Mouse (Mus musculus) forebrain, embryonic 10.5 days (tissue): Measurements from ENCODE around the gene Cenpm. TPM values are rescaled to one million over a fixed set of nuclear protein-coding genes. Genes with fewer than 3 reads are reported as not detected.

Experiments
- DNase-seq: peaks from one replicate; pipeline ENCODE4 v3.0.0-alpha.2; 2017; ENCODE audit warnings: low spot score; ENCODE audit errors: extremely low spot score
- H3K27ac ChIP-seq: fragments of 300-500 bp; sonication (generic); 2 replicates; pipeline ENCODE4 v1.5.1; 2016; ENCODE audit warnings: mild to moderate bottlenecking
- H3K27me3 ChIP-seq: fragments of 300-500 bp; sonication (generic); 2 replicates; pipeline ENCODE4 v1.6.1; 2016; ENCODE audit warnings: mild to moderate bottlenecking; ENCODE audit not compliant: poor library complexity, severe bottlenecking
- H3K36me3 ChIP-seq: fragments of 300-500 bp; sonication (generic); replicated peaks from 2 replicates; pipeline ENCODE4 v1.6.1; 2016; ENCODE audit warnings: mild to moderate bottlenecking, moderate library complexity
- H3K4me1 ChIP-seq: fragments of 300-500 bp; sonication (generic); 2 replicates; pipeline ENCODE4 v1.6.1; 2016
- H3K4me3 ChIP-seq: fragments of 300-500 bp; sonication (generic); 2 replicates; pipeline ENCODE4 v1.5.1; 2016; ENCODE audit warnings: mild to moderate bottlenecking, moderate library complexity
- H3K9me3 ChIP-seq: fragments of 300-500 bp; sonication (generic); 2 replicates; pipeline ENCODE4 v1.6.1; 2016; ENCODE audit warnings: mild to moderate bottlenecking, moderate library complexity
- WGBS: fragments of 180-500 bp; shearing (Covaris S2); methylation state at CpG from one replicate; pipeline ENCODE4 v1.1.7; 2016; 5-methylcytosine and 5-hydroxymethylcytosine counted together
- polyA plus RNA-seq: library from polyadenylated mRNA; unstranded; fragments of >200 nt; fragmentation: Nextera tagmentation; extraction: Ambion mirVana; gene quantifications from 2 replicates; pipeline ENCODE4 v1.2.1, GENCODE M21; 2016

Cenpm gene
- polyA plus RNA-seq, 1 experiment from 2014 or later = 97.3 TPM

DNA sequence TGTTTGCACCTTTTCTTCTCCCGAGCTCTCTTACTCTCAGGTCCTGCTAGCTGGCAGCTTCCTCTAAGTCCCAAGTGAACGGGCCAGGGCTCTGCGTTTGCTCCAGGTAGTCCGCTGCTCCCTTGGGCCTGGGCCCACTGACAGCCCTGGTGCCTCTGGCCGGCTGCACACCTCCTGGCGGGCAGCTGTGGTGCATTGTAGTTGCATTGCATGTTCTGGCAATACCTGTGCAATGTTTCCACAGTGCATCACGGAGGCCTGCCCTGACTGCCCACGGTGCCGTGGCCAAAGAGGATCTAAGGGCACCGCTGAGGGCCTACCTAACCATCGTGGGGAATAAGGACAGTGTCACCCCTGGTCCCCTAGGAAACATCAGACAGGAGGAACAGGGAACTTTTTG, 46.6 kb downstream of the Cenpm start:
- WGBS = 93% methylated on average over 11 of the region's 11 CpGs
- Histone ChIP-seq H3K27me3 (no peaks in the 10 kb centered on the region), H3K27ac (no peak overlapping the region), H3K4me3 (no peak overlapping the region), H3K36me3 (peaks cover 99% of the 10 kb centered on the region), H3K9me3 (no peaks in the 10 kb centered on the region), H3K4me1 (0 out of 2 replicates have a peak, but pooled peaks cover under 1% of the 10 kb centered on the region)
- no peak for DNase-seq

DNA sequence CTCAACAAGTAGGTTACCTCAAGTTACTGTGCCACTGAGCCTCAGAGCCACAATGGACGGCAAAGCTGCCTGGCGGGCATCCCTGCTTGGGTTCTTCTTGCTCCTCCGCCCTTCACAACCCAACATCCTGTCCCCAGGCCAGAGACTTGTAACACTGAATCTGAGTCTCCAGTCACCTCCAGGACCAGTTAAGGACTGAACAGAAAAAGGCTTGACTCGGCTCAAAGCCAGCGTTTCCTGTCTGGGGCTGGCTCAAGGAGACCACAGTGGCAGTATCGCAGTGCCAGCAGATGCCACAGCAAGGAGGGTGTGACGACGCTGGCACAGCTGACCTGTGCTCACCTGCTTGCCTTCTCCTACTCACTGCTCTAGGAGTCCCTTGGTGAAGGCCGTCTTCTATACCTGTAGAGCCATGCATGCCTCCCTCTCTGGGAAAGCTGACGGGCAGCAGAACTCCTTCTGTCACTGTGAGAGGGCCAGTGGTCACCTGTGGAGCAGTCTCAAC, 47.2 kb downstream of the Cenpm start:
- H3K4me3 ChIP-seq = no peak overlapping the region
- no peak for DNase-seq
- 93% methylated on average over 10 of the region's 10 CpGs for WGBS
- H3K27ac ChIP-seq = no peak overlapping the region
- H3K27me3 ChIP-seq = no peaks in the 10 kb centered on the region
- H3K4me1 ChIP-seq = no peaks in the 10 kb centered on the region
- H3K36me3 ChIP-seq = peaks cover 99% of the 10 kb centered on the region
- no peaks in the 10 kb centered on the region for H3K9me3 ChIP-seq

GRCm38 (mm10) chr15:82196300-82196699, 48.2 kb downstream of the Cenpm start:
- DNase-seq = no peak
- no peaks in the 10 kb centered on the region for H3K9me3 ChIP-seq
- no peak overlapping the region for H3K4me3 ChIP-seq
- WGBS = 94% methylated on average over 12 of the region's 12 CpGs
- H3K27ac ChIP-seq = no peak overlapping the region
- no peaks in the 10 kb centered on the region for H3K27me3 ChIP-seq
- H3K4me1 ChIP-seq = no peaks in the 10 kb centered on the region
- peaks cover 99% of the 10 kb centered on the region for H3K36me3 ChIP-seq

DNA sequence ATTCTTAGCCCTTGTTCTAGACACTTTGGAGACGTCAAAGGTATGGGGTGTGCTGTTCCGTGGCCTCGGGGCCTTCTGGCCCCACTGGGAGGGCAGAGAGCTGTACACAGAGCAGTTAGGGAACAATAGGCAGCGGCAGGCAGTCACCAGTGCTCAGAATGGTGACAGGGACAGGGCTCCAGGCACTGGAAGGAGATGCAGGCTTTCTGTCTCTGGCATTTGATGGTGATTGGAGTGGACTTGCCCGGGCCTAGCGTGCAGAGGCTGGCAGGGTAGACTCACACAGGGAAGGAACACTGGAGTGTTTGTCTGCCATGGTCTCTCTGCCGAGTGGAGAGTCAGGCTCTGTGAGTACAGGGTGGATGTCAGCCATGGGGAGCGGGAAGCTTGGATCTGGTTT, 51.9 kb downstream of the Cenpm start:
- WGBS = 82% methylated on average over 8 of the region's 8 CpGs
- Histone ChIP-seq H3K36me3 (peaks cover 100% of the 10 kb centered on the region), H3K27me3 (no peaks in the 10 kb centered on the region), H3K4me3 (no peak overlapping the region), H3K27ac (no peak overlapping the region), H3K9me3 (no peaks in the 10 kb centered on the region), H3K4me1 (no peaks in the 10 kb centered on the region)
- DNase-seq = no peak

DNA sequence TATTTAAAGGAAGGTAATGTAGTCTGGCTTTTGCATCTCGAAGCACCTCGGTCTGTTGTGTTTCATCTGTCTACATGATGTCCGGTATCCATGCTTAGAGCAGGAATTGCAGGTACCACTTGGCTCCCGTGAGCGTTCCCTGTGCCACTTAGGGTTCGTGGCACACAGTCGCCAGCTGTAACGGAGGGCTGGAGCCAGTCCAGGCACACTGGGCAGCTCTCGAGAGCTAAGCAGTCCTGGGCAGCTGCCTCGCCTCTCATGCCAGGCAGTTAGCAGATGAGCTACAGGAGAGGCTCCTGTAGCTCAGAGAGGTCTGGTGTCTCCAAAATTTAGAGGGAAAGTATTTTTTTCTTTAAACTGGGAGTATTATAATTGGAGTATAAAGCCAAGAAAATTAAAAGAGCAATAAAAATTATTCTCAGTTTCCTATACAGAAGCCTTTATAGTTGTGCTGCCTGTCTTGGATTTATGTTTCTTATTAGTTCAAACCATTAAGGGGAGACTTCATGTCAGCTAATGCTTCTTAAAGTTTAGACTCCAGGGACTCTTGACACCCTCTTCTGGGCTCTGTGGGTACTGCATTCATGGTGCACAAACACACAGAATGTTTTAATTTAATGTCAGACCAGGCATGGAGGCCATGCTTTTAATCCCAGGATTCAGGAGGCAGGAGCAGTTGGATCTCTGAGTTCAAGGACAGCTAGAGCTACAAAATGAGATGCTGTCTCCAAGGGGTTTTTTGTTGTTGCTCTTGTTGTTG, 55.9 kb downstream of the Cenpm start:
- Histone ChIP-seq H3K27ac (no peak overlapping the region), H3K4me3 (no peak overlapping the region), H3K27me3 (no peaks in the 10 kb centered on the region), H3K36me3 (peaks cover 100% of the 10 kb centered on the region), H3K4me1 (no peaks in the 10 kb centered on the region), H3K9me3 (peaks cover 4% of the 10 kb centered on the region; the same call in 1 of the 2 replicates)
- WGBS = 98% methylated on average over 10 of the region's 10 CpGs
- no peak for DNase-seq

DNA sequence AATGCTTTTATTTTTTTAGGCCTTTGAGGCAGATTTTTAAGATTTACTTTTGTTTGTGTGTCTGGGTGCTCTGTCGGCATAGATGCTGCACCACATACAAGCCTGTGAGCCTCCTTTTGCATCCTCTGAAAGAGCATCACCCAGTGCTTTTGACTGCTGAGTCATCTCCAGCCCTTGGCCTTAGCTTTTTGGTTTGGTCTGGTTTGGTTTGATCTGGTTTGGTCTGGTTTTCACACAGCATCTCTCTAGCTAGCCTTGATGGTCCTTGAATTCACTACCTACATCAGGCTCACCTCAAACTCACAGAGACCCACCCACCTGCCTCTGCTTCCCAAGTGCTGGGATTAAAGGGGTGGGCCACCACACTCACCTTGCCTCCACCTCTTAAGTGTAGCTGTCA, 56.6 kb downstream of the Cenpm start:
- Histone ChIP-seq H3K27ac (no peak overlapping the region), H3K4me3 (no peak overlapping the region), H3K36me3 (peaks cover 100% of the 10 kb centered on the region), H3K4me1 (no peaks in the 10 kb centered on the region), H3K9me3 (peaks cover 4% of the 10 kb centered on the region; the same call in 1 of the 2 replicates), H3K27me3 (no peaks in the 10 kb centered on the region)
- no peak for DNase-seq
- WGBS = 96% methylated on average over 1 of the region's 1 CpGs

GRCm38 (mm10) chr15:82187401-82187800, 57.1 kb downstream of the Cenpm start:
- 88% methylated on average over 4 of the region's 4 CpGs for WGBS
- H3K36me3 ChIP-seq = peaks cover 100% of the 10 kb centered on the region
- no peaks in the 10 kb centered on the region for H3K4me1 ChIP-seq

GRCm38 (mm10) chr15:82186931-82187330, 57.6 kb downstream of the Cenpm start:
- peaks cover 100% of the 10 kb centered on the region for H3K36me3 ChIP-seq
- H3K27me3 ChIP-seq = no peaks in the 10 kb centered on the region
- no peak overlapping the region for H3K27ac ChIP-seq
- 97% methylated on average over 5 of the region's 5 CpGs for WGBS
- no peak overlapping the region for H3K4me3 ChIP-seq
- H3K9me3 ChIP-seq = peaks cover 12% of the 10 kb centered on the region
- no peak for DNase-seq
- H3K4me1 ChIP-seq = no peaks in the 10 kb centered on the region

More at GRCm38 (mm10) chr15:82187401-82187800, 57.1 kb downstream of the Cenpm start:
- Histone ChIP-seq H3K27me3 (no peaks in the 10 kb centered on the region), H3K4me3 (no peak overlapping the region), H3K9me3 (peaks cover 8% of the 10 kb centered on the region), H3K27ac (no peak overlapping the region)
- DNase-seq = no peak

DNA sequence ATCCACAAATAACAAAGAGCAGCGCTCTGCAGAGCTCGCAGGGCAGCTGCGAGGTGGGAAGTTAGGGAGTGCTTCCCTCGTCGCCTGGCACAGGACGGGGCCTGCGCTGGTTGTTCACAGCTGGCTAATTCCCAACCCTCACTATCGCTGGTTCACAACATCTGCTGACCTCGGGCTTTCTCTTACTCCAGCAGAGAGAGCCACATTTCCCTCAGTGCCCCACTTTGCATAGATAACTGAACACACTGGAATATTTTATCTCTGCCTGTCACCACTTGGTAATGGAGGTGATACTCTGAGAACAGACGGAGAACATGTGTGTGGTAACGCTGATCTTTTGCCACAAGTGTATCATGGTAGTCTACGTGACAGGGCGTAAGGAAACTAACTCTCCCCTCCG, 58.4 kb downstream of the Cenpm start:
- no peaks in the 10 kb centered on the region for H3K4me1 ChIP-seq
- no peak for DNase-seq
- H3K9me3 ChIP-seq = peaks cover 19% of the 10 kb centered on the region
- H3K4me3 ChIP-seq = no peak overlapping the region
- WGBS = 88% methylated on average over 14 of the region's 14 CpGs
- no peaks in the 10 kb centered on the region for H3K27me3 ChIP-seq
- peaks cover 100% of the 10 kb centered on the region for H3K36me3 ChIP-seq
- H3K27ac ChIP-seq = no peak overlapping the region

DNA sequence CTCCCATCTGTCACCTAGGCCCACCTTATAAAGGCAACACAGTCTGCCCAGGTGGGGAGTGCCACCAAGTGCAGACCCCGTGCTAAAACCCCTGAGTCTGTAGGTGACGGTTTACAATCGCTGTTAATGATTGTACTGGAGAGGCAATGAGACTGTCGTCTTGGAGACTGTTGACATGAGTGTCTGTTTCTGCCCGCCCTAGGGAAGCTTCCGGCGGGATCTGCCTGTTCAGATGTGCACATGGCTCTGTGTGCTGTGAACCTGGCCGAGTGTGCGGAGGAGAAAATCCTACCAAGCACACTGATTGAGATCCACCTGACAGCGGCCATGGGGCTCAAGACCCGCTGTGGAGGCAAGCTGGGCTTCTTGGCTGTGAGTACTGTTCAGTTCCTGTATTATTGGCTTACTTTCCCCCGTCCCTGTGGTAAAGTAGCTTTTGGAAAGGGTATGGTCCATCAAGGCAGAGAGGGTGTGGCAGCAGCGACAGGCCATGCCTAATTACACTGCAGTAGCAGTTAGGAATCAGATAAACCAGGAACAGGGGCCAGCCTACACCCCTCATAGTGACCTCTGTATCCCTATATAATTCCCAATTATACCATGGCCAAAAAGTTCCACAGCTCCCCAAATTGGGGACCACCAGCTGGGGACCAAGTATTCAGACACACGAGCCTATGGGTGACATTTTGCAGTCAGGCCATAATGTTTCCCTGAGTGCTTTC, 59.3 kb downstream of the Cenpm start:
- Histone ChIP-seq H3K4me3 (no peak overlapping the region), H3K4me1 (no peaks in the 10 kb centered on the region), H3K9me3 (peaks cover 21% of the 10 kb centered on the region), H3K36me3 (peaks cover 100% of the 10 kb centered on the region), H3K27me3 (no peaks in the 10 kb centered on the region), H3K27ac (peak overlapping the region; percentile 13; the same call in 1 of the 2 replicates)
- 92% methylated on average over 14 of the region's 14 CpGs for WGBS
- no peak for DNase-seq

- Histone ChIP-seq H3K27ac (peak overlapping the region; percentile 13; the same call in 1 of the 2 replicates), H3K27me3 (no peaks in the 10 kb centered on the region), H3K4me1 (no peaks in the 10 kb centered on the region), H3K4me3 (no peak overlapping the region), H3K9me3 (peaks cover 26% of the 10 kb centered on the region), H3K36me3 (peaks cover 100% of the 10 kb centered on the region)
- 88% methylated on average over 10 of the region's 10 CpGs for WGBS
- no peak for DNase-seq
Observed at GRCm38 (mm10) chr15:82184656-82185055, 59.9 kb downstream of the Cenpm start.

- 86% methylated on average over 7 of the region's 7 CpGs for WGBS
- Histone ChIP-seq H3K36me3 (peaks cover 100% of the 10 kb centered on the region), H3K27ac (peak overlapping the region; percentile 13), H3K27me3 (no peaks in the 10 kb centered on the region), H3K9me3 (peaks cover 26% of the 10 kb centered on the region), H3K4me3 (no peak overlapping the region), H3K4me1 (no peaks in the 10 kb centered on the region)
- no peak for DNase-seq
Observed at GRCm38 (mm10) chr15:82184183-82184582, 60.4 kb downstream of the Cenpm start.
